Mouse (Mus musculus): Measurements from ENCODE around the gene Saa1. TPM values are rescaled to one million over a fixed set of nuclear protein-coding genes. Genes with fewer than 3 reads are reported as not detected.
A peak's percentile ranks its signal among the peaks of the same experiment; 100 is the strongest.

The Saa1 gene
- polyA plus RNA-seq, 1 experiment from 2014 or later: 1.1 TPM

GRCm38 (mm10) chr7:46723849-46724248, 18.9 kb downstream of the Saa1 start:
- 71% methylated on average over 3 of the region's 3 CpGs for WGBS
- no peak for DNase-seq (ENCODE audit: low spot score)
- Histone ChIP-seq H3K4me3 (ENCODE audit: low read depth, low read length) (no peak overlapping the region), H3K4me2 (no peak overlapping the region), H3K36me3 (ENCODE audit: control insufficient read depth, insufficient read depth, low read length) (no peaks in the 10 kb centered on the region), H3K27me3 (replicated peaks; ENCODE audit: control insufficient read depth, insufficient read depth, low read length) (no peaks in the 10 kb centered on the region), H3K9me3 (ENCODE audit: control insufficient read depth, low read length) (no peaks in the 10 kb centered on the region), H3K4me1 (replicated peaks; ENCODE audit: control insufficient read depth, insufficient read depth, low read length) (no peaks in the 10 kb centered on the region; the same call in 1 of the 2 replicates), H3K27ac (ENCODE audit: low read depth, low read length) (no peak overlapping the region), H3K9ac (ENCODE audit: low read depth, low read length) (no peak overlapping the region)
- no peak for ATAC-seq (replicated peaks; ENCODE audit: low FRiP score)

- no peak for DNase-seq (ENCODE audit: low spot score)
- Histone ChIP-seq H3K9me3 (ENCODE audit: control insufficient read depth, low read length) (no peaks in the 10 kb centered on the region), H3K4me3 (ENCODE audit: low read depth, low read length) (no peak overlapping the region), H3K36me3 (ENCODE audit: control insufficient read depth, insufficient read depth, low read length) (no peaks in the 10 kb centered on the region), H3K4me1 (replicated peaks; ENCODE audit: control insufficient read depth, insufficient read depth, low read length) (no peaks in the 10 kb centered on the region; the same call in 1 of the 2 replicates), H3K27me3 (replicated peaks; ENCODE audit: control insufficient read depth, insufficient read depth, low read length) (no peaks in the 10 kb centered on the region), H3K4me2 (no peak overlapping the region), H3K27ac (ENCODE audit: low read depth, low read length) (no peak overlapping the region), H3K9ac (ENCODE audit: low read depth, low read length) (no peak overlapping the region)
- WGBS: 94% methylated on average over 6 of the region's 6 CpGs
- ATAC-seq (replicated peaks; ENCODE audit: low FRiP score): no peak
These were observed 19.4 kb downstream of the Saa1 start for GRCm38 (mm10) chr7:46723354-46723753.

GRCm38 (mm10) chr7:46720460-46720859, 22.3 kb downstream of the Saa1 start:
- H3K36me3 ChIP-seq (ENCODE audit: control insufficient read depth, insufficient read depth, low read length): no peaks in the 10 kb centered on the region
- H3K4me1 ChIP-seq (replicated peaks; ENCODE audit: control insufficient read depth, insufficient read depth, low read length): no peaks in the 10 kb centered on the region; the same call in 1 of the 2 replicates
- no peaks in the 10 kb centered on the region for H3K9me3 ChIP-seq (ENCODE audit: control insufficient read depth, low read length)
- 64% methylated on average over 9 of the region's 9 CpGs for WGBS
- no peaks in the 10 kb centered on the region for H3K27me3 ChIP-seq (replicated peaks; ENCODE audit: control insufficient read depth, insufficient read depth, low read length)
- DNase-seq (ENCODE audit: low spot score): no peak
- no peak for ATAC-seq (replicated peaks; ENCODE audit: low FRiP score)
- no peak overlapping the region for H3K4me3 ChIP-seq (ENCODE audit: low read depth, low read length)
- no peak overlapping the region for H3K9ac ChIP-seq (ENCODE audit: low read depth, low read length)
- H3K4me2 ChIP-seq: no peak overlapping the region
- no peak overlapping the region for H3K27ac ChIP-seq (ENCODE audit: low read depth, low read length)

- Histone ChIP-seq H3K9ac (ENCODE audit: low read depth, low read length) (no peak overlapping the region), H3K36me3 (ENCODE audit: control insufficient read depth, insufficient read depth, low read length) (no peaks in the 10 kb centered on the region), H3K27ac (ENCODE audit: low read depth, low read length) (no peak overlapping the region; the same call in 1 of the 2 replicates), H3K4me3 (ENCODE audit: low read depth, low read length) (no peak overlapping the region), H3K4me1 (replicated peaks; ENCODE audit: control insufficient read depth, insufficient read depth, low read length) (no peaks in the 10 kb centered on the region; the same call in 1 of the 2 replicates), H3K27me3 (replicated peaks; ENCODE audit: control insufficient read depth, insufficient read depth, low read length) (no peaks in the 10 kb centered on the region), H3K4me2 (no peak overlapping the region), H3K9me3 (ENCODE audit: control insufficient read depth, low read length) (no peaks in the 10 kb centered on the region)
- peak; percentile 69 for ATAC-seq (replicated peaks; ENCODE audit: low FRiP score)
- DNase-seq (ENCODE audit: low spot score): no peak
- WGBS: 64% methylated on average over 7 of the region's 7 CpGs
These were observed 23.3 kb downstream of the Saa1 start for GRCm38 (mm10) chr7:46719526-46719925.

- H3K4me1 ChIP-seq (replicated peaks; ENCODE audit: control insufficient read depth, insufficient read depth, low read length): no peaks in the 10 kb centered on the region
- no peaks in the 10 kb centered on the region for H3K9me3 ChIP-seq (ENCODE audit: control insufficient read depth, low read length)
- H3K4me3 ChIP-seq (ENCODE audit: low read depth, low read length): no peak overlapping the region
- H3K4me2 ChIP-seq: no peak overlapping the region
- WGBS: 69% methylated on average over 7 of the region's 7 CpGs
- H3K36me3 ChIP-seq (ENCODE audit: control insufficient read depth, insufficient read depth, low read length): no peaks in the 10 kb centered on the region
- no peak overlapping the region for H3K9ac ChIP-seq (ENCODE audit: low read depth, low read length)
- ATAC-seq (replicated peaks; ENCODE audit: low FRiP score) (no peak), DNase-seq (ENCODE audit: low spot score) (no peak)
- no peaks in the 10 kb centered on the region for H3K27me3 ChIP-seq (replicated peaks; ENCODE audit: control insufficient read depth, insufficient read depth, low read length)
- H3K27ac ChIP-seq (ENCODE audit: low read depth, low read length): no peak overlapping the region
These were observed 24.0 kb downstream of the Saa1 start for GRCm38 (mm10) chr7:46718591-46719270.

GRCm38 (mm10) chr7:46716897-46717296, 25.9 kb downstream of the Saa1 start:
- ATAC-seq (replicated peaks; ENCODE audit: low FRiP score) (no peak), DNase-seq (ENCODE audit: low spot score) (no peak)
- H3K27ac ChIP-seq (ENCODE audit: low read depth, low read length): no peak overlapping the region
- H3K27me3 ChIP-seq (replicated peaks; ENCODE audit: control insufficient read depth, insufficient read depth, low read length): no peaks in the 10 kb centered on the region
- no peak overlapping the region for H3K4me2 ChIP-seq
- no peaks in the 10 kb centered on the region for H3K4me1 ChIP-seq (replicated peaks; ENCODE audit: control insufficient read depth, insufficient read depth, low read length)
- H3K4me3 ChIP-seq (ENCODE audit: low read depth, low read length): no peak overlapping the region
- no peak overlapping the region for H3K9ac ChIP-seq (ENCODE audit: low read depth, low read length)
- H3K36me3 ChIP-seq (ENCODE audit: control insufficient read depth, insufficient read depth, low read length): no peaks in the 10 kb centered on the region
- no peaks in the 10 kb centered on the region for H3K9me3 ChIP-seq (ENCODE audit: control insufficient read depth, low read length)
- WGBS: 40% methylated on average over 5 of the region's 5 CpGs

- no peaks in the 10 kb centered on the region for H3K9me3 ChIP-seq (ENCODE audit: control insufficient read depth, low read length)
- no peak within 1 kb of the TSS for H3K9ac ChIP-seq (ENCODE audit: low read depth, low read length)
- H3K4me3 ChIP-seq (ENCODE audit: low read depth, low read length): no peak within 1 kb of the TSS
- no peaks in the 10 kb centered on the region for H3K27me3 ChIP-seq (replicated peaks; ENCODE audit: control insufficient read depth, insufficient read depth, low read length)
- 82% methylated on average over 5 of the region's 5 CpGs for WGBS
- DNase-seq (ENCODE audit: low spot score): no peak
- H3K4me1 ChIP-seq (replicated peaks; ENCODE audit: control insufficient read depth, insufficient read depth, low read length): no peaks in the 10 kb centered on the region
- no peak for ATAC-seq (replicated peaks; ENCODE audit: low FRiP score)
- H3K36me3 ChIP-seq (ENCODE audit: control insufficient read depth, insufficient read depth, low read length): no peaks in the 10 kb centered on the region
- H3K4me2 ChIP-seq: no peak within 1 kb of the TSS
- H3K27ac ChIP-seq (ENCODE audit: low read depth, low read length): no peak within 1 kb of the TSS
These were observed 27.2 kb downstream of the Saa1 start, which contains the start of gene Saa3 for GRCm38 (mm10) chr7:46715600-46715999. Gene Saa3, minus strand, starts transcription at chr7:46715700.

GRCm38 (mm10) chr7:46714518-46714917, 28.3 kb downstream of the Saa1 start:
- no peaks in the 10 kb centered on the region for H3K36me3 ChIP-seq (ENCODE audit: control insufficient read depth, insufficient read depth, low read length)
- no peak overlapping the region for H3K4me2 ChIP-seq
- 29% methylated on average over 6 of the region's 6 CpGs for WGBS
- H3K9me3 ChIP-seq (ENCODE audit: control insufficient read depth, low read length): no peaks in the 10 kb centered on the region
- no peaks in the 10 kb centered on the region for H3K27me3 ChIP-seq (replicated peaks; ENCODE audit: control insufficient read depth, insufficient read depth, low read length)
- H3K27ac ChIP-seq (ENCODE audit: low read depth, low read length): no peak overlapping the region
- ATAC-seq (replicated peaks; ENCODE audit: low FRiP score): no peak
- H3K4me1 ChIP-seq (replicated peaks; ENCODE audit: control insufficient read depth, insufficient read depth, low read length): peaks cover 2% of the 10 kb centered on the region; the same call in 1 of the 2 replicates
- no peak overlapping the region for H3K4me3 ChIP-seq (ENCODE audit: low read depth, low read length)
- no peak overlapping the region for H3K9ac ChIP-seq (ENCODE audit: low read depth, low read length)
- no peak for DNase-seq (ENCODE audit: low spot score)

- H3K9ac ChIP-seq (ENCODE audit: low read depth, low read length): no peak overlapping the region
- 41% methylated on average over 6 of the region's 6 CpGs for WGBS
- H3K27ac ChIP-seq (ENCODE audit: low read depth, low read length): no peak overlapping the region
- H3K4me2 ChIP-seq: no peak overlapping the region
- no peaks in the 10 kb centered on the region for H3K9me3 ChIP-seq (ENCODE audit: control insufficient read depth, low read length)
- no peak overlapping the region for H3K4me3 ChIP-seq (ENCODE audit: low read depth, low read length)
- no peaks in the 10 kb centered on the region for H3K27me3 ChIP-seq (replicated peaks; ENCODE audit: control insufficient read depth, insufficient read depth, low read length)
- DNase-seq (ENCODE audit: low spot score) (no peak), ATAC-seq (replicated peaks; ENCODE audit: low FRiP score) (no peak)
- peaks cover 6% of the 10 kb centered on the region; the same call in 1 of the 2 replicates for H3K4me1 ChIP-seq (replicated peaks; ENCODE audit: control insufficient read depth, insufficient read depth, low read length)
- peaks cover 2% of the 10 kb centered on the region; the same call in 1 of the 2 replicates for H3K36me3 ChIP-seq (ENCODE audit: control insufficient read depth, insufficient read depth, low read length)
These were observed 30.5 kb downstream of the Saa1 start for GRCm38 (mm10) chr7:46712250-46712649.

Measured in liver, embryonic 11.5 days (tissue).